Mouse (Mus musculus) ES-E14 (cell line): ENCODE measurements around the gene Trarg1.

Source experiments
- CHD2 ChIP-seq: IDR thresholded peaks from 2 replicates; pipeline ENCODE4 v1.6.1; 2014; ENCODE audit warnings: mild to moderate bottlenecking, low read depth, low read length, inconsistent platforms
- HCFC1 ChIP-seq: IDR thresholded peaks from 2 replicates; pipeline ENCODE4 v1.6.1; 2012; ENCODE audit warnings: low read length, inconsistent platforms, borderline replicate concordance; ENCODE audit not compliant: insufficient read depth

- no peak for TF ChIP-seq CHD2
- TF ChIP-seq HCFC1, result no peak
These were observed 35.4 kb upstream of the Trarg1 start for GRCm38 (mm10) chr11:76644257-76644656.
